Mouse (Mus musculus) CH12.LX (cell line): ENCODE results near the gene Ung.

Experiments used
- CHD2 ChIP-seq: IDR thresholded peaks from 2 replicates; pipeline ENCODE4 v1.6.1; 2011; ENCODE audit warnings: low read length, improper control_type of control experiment
- CTCF ChIP-seq, 2 experiments: IDR thresholded peaks in 1 of 2; conservative IDR thresholded peaks in 1 of 2; 2 replicates each; pipeline ENCODE4 v1.5.1; 2011 to 2012; ENCODE audit warnings: low read depth in 2 of 2, low read length in 2 of 2, improper control_type of control experiment in 1 of 2, inconsistent platforms in 1 of 2, mild to moderate bottlenecking in 1 of 2, moderate library complexity in 1 of 2
- E2F4 ChIP-seq: IDR thresholded peaks from 2 replicates; pipeline ENCODE4 v1.6.1; 2011; ENCODE audit warnings: low read depth, low read length, improper control_type of control experiment; ENCODE audit not compliant: insufficient replicate concordance
- KAT2A ChIP-seq: IDR thresholded peaks from 2 replicates; pipeline ENCODE4 v1.6.1; 2012; ENCODE audit warnings: low read length, improper control_type of control experiment, inconsistent platforms; ENCODE audit not compliant: insufficient replicate concordance
- MAFK ChIP-seq: IDR thresholded peaks from 2 replicates; pipeline ENCODE4 v1.6.1; 2011; ENCODE audit warnings: low read length, improper control_type of control experiment; ENCODE audit not compliant: insufficient replicate concordance
- MAX ChIP-seq: IDR thresholded peaks from 2 replicates; pipeline ENCODE4 v1.6.1; 2011; ENCODE audit warnings: low read length, improper control_type of control experiment
- MEF2A ChIP-seq: IDR thresholded peaks from 2 replicates; pipeline ENCODE4 v1.6.1; 2014; ENCODE audit warnings: low read depth, mild to moderate bottlenecking, inconsistent platforms, low read length, improper control_type of control experiment, borderline replicate concordance
- MYC ChIP-seq: IDR thresholded peaks from 2 replicates; pipeline ENCODE4 v1.6.1; 2011; ENCODE audit warnings: low read depth, mild to moderate bottlenecking, improper control_type of control experiment, low read length
- POLR2A ChIP-seq: IDR thresholded peaks from 2 replicates; pipeline ENCODE4 v1.6.1; 2011; ENCODE audit warnings: low read depth, mild to moderate bottlenecking, improper control_type of control experiment, low read length
- RCOR1 ChIP-seq: conservative IDR thresholded peaks from 2 replicates; pipeline ENCODE4 v1.6.1; 2012; ENCODE audit warnings: low read depth, mild to moderate bottlenecking, inconsistent platforms, low read length, improper control_type of control experiment
- TBP ChIP-seq: conservative IDR thresholded peaks from 2 replicates; pipeline ENCODE4 v1.6.1; 2011; ENCODE audit warnings: low read depth, low read length, improper control_type of control experiment
- TCF12 ChIP-seq: IDR thresholded peaks from 2 replicates; pipeline ENCODE4 v1.6.1; 2014; ENCODE audit warnings: low read depth, mild to moderate bottlenecking, inconsistent platforms, low read length, improper control_type of control experiment
- UBTF ChIP-seq: IDR thresholded peaks from 2 replicates; pipeline ENCODE4 v1.6.1; 2012; ENCODE audit warnings: low read depth, mild to moderate bottlenecking, inconsistent platforms, low read length, improper control_type of control experiment, moderate library complexity
- ZKSCAN1 ChIP-seq: IDR thresholded peaks from 2 replicates; pipeline ENCODE4 v1.6.1; 2012; ENCODE audit warnings: low read depth, inconsistent platforms, low read length, improper control_type of control experiment, borderline replicate concordance

DNA sequence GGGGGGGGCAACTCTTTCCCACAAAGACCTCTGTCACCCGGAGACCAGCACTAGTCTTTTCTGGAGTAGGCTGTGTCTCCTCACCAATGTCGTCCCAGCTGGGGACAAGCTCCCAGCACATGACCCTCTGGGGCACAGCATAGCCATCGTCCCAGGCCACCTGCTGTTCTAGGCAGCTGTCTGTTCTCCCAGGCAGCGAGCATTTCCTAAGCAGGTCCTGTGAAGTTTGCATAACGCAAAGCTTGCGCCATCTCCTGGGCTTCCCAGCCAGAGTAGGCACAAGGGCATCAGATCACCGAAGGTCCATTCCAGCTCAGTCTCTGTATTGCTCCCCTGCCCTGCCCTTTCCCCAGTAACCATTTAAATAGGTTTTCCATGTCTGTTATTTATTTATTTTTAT is 27.1 kb downstream of the Ung start:
- TF ChIP-seq RCOR1, result no peak
- TF ChIP-seq UBTF, result no peak
- TF ChIP-seq CTCF (conservative IDR thresholded peaks at IDR 0.05 in 1 of 2, IDR thresholded peaks at IDR 0.05 in 1 of 2; ENCODE audit: low read depth in 2 of 2, low read length in 2 of 2), result no peak
- TF ChIP-seq CHD2, result no peak
- TF ChIP-seq POLR2A, result no peak
- no peak for TF ChIP-seq MYC
- TF ChIP-seq KAT2A, result no peak
- TF ChIP-seq ZKSCAN1, result no peak
- no peak for TF ChIP-seq MAFK
- TF ChIP-seq E2F4, result no peak
- no peak for TF ChIP-seq MAX
- no peak for TF ChIP-seq TCF12
- TF ChIP-seq MEF2A, result no peak
- TF ChIP-seq TBP, result no peak
